Mouse (Mus musculus) adrenal gland, adult 2 months (tissue): ENCODE data around the gene Kdelr1. TPM values are rescaled to one million over a fixed set of nuclear protein-coding genes. Genes with fewer than 3 reads are reported as not detected.

ENCODE experiments used
- DNase-seq: peaks from one replicate; pipeline ENCODE4 v3.0.0; 2021
- polyA plus RNA-seq: library from polyadenylated mRNA; depleted of rRNA; stranded (reverse); fragments of >200 nt; gene quantifications from 2 replicates; pipeline ENCODE4 v1.2.3, GENCODE M21; 2012; rRNA removed
- total RNA-seq, 2 experiments: library from RNA; stranded (reverse); gene quantifications; 2 replicates each; pipeline ENCODE4 v1.2.3; 2021

Kdelr1 gene
- total and polyA plus RNA-seq, 3 experiments = 128 to 251 (median 147) TPM

DNA sequence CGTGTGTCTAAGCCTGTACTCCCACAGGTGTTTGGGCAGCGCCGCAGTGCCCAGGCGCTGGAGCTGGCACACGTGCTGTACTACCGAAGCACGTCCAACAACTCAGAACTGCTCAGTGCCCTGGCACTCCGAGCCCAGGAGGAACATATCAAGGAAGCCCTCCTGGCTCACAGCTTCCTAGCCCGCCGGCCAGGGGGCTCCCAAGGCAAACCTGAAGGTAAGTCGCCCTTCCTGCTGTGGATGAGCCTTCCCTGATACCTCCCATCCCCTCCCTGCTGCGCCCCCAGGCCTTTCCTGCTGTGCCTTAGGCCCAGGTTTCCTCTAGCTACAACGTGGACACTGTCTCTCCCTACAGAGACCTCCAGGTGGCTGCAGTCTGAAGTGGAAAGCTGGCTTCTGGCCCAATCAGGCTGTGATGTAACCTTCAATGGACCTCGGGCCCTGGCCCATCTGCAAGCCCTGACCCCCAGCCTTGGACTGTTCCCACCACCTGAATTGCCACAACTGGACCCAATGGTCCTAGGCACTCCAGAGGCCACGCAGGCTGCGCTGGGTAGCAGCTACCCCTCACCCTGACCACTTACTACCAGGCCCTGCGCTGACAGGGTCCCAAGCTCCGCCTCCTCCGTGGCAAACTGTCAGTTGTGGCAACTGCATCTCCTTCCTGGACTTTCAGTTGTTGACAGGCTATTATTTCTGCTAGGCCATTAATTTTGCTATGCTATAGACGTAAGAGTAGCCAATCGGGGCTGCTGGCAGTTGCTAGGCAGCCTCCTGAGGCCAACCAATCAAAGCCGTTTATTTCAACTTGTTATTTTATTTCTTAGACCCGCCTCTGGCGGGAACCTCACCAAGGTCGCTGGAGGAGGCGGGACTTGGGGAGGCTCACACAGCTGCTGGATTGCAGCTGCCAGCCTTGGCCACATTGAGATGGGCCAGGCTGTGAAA, 43.8 kb downstream of the Kdelr1 start:
- peak; percentile 93 for DNase-seq

DNA sequence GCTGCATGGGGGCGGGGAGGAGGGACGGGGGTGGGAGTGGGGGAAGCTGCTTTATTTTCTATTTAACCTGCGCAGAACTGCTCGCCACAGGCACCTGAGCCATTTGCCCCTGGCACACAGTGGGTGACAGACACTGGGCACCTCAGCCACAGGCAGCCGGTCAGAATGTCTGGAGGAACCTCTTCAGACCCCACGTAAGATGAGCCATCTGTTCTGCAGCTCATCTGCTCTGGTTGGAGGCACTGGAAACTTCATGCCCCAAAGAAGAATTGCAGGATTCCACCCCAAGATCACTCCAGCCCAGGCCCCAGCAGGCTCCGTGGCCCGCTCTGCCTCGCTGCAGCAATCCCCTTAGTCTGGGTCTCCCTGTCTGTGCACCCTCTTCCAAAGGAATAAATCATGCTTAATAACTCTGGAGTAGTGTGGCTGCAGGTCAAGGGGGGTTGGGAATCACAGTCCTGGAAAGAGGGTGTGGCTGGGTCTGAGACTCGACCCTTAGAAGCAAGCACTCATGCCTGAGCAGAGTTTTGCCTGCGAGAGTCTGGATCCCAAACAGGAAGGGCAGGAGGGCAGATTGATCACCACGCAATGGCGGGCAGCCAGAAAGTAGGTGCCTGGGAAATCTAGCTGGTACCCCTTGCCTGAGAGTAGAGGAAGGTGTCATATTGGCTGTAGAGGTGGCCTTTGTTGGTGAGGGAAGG, 44.6 kb downstream of the Kdelr1 start:
- peak; percentile 52 for DNase-seq

DNA sequence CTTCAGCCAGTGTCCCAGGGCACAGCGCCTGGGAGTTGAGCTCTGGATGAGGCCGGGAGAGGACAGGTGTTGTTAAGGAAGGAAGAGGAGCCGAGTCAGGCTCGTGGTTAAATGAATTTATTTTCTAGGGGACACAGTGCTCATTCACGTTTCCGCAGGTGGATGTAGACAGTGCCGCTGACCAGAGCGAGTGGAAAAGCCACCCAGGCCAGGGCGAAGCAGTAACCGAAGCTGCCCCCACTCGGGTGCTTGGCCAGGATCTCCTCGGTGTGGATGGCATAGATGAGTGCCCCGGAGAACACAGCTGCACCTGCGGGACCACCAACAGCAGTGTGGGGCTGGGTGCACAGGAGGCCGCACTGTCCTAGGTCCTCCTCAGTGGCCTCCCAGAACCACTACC, 45.4 kb downstream of the Kdelr1 start:
- DNase-seq = no peak

DNA sequence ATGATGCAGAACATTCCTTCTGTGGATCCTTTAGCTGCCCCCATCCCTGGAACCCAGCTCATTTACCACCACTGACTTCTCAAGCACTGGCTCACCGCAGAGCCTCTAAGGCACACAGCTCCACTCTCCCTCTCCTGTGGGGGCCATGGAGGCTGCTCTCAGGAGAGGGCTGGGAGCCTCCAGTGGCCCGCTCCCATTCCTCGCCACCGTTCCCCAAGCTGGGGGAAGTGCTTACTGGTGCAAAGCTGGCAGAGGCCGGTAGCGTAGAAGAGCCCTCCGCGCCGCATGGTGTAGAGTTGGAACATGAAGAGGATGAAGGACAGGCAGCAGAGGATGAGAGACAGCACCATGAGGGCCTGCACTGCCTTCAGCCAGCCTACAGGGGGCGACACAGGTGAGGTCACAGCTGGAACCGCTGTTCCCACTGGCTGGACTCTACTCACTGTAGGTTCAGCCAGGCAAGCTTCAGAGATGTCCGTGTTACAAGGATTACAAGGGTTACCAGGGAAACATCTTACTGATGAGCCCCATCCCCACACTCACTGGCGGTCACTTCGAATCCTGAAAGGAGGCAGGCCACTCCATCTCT, 46.6 kb downstream of the Kdelr1 start:
- DNase-seq = peak; percentile 35

DNA sequence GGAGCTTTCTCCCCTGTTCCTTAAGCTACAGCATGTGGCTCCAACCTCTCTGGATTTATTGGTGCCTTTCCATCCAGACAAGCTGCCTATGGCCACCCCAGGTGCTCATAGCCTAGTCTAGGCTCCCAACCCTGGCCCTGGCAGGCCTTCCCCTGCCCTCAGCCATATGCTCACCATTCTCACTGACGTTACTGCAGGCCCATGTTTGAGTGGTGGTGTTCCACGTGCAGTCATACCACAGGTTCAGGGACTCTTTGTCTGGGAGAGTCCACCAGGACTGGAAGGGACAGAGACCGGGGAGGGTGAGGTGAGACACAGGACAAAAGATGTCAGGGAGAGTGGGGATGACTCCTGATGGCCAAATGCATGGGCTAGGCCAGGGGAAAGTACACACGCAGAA, 47.2 kb downstream of the Kdelr1 start:
- peak; percentile 42 for DNase-seq

DNA sequence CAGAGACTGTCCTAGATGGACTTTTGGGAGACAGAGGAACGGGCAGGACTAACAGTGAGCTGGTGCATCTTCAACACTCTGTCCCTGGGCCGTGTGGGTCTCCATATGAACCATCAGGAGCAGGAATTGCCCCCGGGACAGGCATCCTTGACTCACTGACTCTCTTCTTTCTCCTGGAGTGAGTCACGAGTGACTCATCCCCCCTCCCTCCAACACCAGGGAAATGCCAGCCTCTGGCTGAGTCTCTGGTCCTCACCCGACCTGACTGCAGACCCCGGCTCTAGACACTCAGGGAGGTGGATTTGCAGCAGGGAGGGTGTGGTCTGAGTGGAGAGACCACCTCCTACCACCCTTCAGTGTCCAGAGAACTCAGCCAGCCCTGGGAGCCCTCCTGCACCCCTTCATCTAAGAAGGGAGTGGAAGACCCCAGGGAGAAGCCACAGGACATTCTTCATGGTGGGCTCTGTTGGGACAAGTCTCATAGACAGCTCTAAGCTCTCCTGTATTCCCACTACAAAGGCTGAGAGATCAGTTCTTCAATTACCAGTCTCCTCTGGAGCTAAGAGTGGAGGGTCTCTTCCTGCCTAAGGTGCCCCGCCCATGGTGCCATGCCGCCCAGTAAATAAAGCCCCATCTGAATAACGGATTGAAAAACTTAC, 48.1 kb downstream of the Kdelr1 start:
- peak; percentile 92 for DNase-seq

DNA sequence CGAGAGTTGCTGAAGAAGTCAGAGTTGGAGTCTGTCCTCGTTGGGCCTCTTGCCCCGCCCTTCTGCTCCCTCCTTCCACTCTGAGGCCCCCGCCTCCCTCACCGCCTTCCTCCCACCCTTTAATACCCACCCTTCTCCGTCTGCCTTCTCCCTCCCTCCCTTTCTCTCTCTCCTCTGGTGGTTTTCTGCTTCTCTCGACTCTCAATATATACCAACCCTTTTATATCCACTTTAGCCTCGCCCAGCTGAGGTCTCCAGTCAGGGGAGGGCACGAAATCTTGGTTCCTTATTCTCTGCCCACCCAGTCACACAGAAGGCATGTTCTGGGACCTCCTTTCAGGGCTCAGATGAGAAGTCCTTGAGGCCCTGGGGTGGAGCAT, 48.7 kb downstream of the Kdelr1 start, which contains the start of gene Emp3:
Gene Emp3, minus strand, starts transcription at position 163 of the 380 bp plus-strand sequence.
- peak; percentile 77 for DNase-seq

DNA sequence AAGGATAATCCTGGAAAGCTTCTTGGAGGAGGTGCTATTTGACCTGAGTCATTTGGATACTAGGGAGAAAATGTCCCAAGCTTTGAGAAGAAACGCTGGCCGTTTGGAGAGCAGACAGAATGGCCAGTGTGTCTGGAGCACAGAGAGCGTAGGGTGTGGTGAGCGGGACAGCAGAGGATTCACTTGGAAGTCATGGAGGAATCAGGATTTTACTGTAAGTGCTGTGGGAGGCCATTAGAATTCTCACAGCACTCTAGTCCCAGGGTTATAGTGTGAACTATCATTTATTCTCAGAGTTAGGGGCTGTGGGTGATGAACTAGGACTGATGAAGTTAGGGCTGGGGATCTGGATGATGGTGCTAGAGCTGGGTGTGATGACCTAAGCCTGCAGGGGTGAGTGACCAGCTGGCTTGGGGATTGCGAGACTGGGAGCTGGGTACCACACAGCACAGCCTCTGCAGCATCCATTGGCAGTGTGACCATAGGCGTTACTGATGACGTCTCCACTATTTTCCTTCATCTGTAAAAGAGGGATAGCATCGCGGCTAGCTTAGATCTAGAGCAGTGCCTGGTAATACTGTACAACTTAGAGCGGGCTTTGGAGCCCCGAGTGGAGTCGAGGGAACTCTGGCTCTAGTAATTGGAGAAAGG, 49.5 kb downstream of the Kdelr1 start:
- no peak for DNase-seq

DNA sequence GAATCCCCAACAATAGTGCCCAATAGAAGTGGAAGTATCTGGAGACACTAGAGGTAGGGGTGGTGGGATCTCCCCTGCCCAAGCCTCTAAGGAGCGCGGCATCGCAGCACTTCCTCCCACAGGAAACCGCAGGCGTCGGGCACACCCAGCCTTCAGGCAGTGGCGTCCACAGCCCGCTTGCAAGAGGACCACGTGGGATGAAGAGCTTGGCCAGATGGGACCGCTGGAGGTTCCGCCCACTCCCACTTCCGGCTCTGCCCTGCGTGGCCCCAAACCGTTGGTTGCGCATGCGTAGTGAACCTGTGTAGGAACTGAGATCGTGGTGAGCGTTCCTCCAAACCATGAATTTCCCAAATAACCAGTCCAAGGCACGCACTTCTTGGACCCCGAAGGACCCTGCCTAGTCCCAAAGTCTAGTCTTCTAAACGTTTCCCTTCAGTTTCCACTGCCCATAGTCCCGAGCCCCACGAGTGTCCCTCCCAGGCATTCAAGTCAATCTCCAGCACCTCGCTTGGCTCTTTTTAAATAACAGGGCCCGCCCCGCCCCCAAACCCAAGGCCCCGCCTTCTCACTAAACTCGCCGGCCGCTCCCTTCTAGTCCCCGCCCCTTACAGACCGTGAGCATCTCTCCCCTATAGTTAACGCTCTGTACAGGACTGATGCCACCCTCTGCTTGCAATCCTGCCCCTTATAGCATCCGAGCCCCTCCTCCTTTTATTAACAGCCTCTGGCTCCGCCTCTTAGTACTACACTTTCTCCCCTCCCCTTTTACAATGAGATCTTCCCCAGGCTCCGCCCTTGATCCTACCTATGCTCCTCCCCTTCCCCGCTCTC, 50.6 kb downstream of the Kdelr1 start:
- peak; percentile 96 for DNase-seq

DNA sequence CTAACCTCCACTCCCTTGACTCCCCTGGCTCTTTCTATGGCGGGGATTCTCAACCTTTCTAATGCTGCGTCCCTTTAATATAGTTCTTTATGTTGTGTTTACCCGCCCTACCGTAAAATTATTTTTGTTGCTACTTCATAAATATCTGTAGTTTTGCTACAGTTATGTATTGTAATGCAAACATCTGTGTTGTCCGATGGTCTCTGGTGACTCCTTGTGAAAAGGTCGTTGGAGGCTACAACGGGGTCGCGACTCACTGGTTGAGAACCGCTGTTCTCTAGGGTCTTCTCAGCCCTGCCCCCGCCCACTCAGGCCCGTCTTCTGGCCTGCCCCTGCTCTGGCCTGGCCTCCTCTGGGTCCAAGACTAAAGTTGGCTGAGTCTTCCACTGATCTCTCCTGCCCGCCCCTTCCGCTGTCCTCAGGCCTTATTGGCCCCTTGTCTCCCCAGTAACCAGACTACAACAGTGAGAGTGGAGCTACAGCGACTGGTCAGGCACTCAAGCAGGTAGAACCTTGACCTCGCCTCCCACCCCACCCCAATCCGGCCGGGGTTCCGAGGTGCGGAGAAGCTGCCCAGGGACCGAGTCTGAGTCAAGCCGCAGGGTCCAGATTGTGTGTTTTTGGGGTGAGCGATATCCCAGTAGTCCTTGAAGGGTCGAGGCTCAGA, 51.3 kb downstream of the Kdelr1 start, which contains the start of gene Ccdc114:
Gene Ccdc114, plus strand, starts transcription at position 311 of the 667 bp plus-strand sequence.
- DNase-seq = peak; percentile 90

DNA sequence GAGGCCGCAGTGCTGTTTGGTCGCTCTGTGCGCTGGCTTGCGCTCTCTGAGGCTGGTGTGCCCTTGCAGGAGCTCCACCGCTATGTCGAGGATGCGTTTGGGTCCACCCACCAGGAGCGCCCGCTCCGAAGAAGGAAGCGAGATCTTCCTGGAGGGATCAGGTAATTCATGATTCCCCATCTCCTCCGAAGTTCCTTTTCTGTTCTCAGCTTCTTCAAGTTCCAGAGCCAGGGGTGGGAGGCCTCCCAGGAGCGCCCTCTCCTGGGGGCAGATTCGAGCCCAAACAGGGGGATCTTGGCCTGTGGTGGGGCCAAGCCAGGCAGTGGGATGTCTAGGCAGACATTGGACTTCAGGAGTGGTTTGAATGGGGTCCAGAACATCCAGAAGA, 51.9 kb downstream of the Kdelr1 start:
- DNase-seq = peak; percentile 58

DNA sequence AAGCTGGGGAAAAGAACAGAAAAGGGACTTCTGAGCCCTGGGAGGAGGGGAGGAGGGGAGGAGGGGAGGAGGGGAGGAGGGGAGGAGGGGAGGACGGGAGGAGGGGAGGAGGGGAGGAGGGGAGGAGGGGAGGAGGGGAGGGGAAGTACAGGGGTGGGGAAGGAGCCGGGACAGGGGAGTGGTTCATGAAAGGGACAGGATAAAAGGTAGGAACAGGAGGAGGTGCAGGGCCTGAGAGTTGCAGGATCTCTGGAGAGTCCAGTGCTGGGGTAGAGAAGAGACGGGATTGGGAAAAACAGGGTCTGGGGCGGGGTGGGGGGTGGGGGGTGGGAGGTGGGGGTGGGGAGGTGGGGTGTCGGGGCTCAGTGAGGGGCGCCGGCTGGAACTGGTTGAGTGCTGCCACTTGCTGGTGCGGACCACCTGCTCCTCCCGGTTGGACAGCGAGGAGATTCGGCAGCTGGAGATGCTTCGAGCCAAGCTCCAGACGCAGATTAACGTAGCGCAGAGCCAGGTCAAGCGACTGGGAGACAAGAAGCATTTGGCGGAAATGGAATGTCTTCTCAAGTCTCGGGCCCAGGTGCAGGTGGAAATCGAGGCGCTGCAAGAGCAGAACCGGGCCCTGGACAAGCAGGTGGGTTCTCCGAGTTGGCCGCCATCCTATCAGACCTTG, 56.2 kb downstream of the Kdelr1 start:
- no peak for DNase-seq

DNA sequence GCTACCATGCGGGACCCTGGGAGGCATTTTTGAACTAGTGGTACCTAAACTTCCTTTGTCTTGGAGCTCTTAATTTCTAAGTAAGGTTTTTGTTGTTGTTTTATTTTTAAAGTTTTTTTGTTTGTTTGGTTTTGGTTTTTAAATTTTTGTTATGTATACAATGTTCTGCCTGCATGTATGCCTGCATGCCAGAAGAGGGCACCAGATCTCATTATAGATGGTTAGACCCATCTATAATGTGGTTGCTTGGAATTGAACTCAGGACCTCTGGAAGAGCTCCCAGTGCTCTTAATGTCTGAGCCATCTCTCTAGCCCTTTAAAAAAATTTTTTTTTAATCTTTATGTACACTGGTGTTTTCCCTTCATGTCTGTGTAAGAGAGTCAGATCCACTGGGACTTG, 57.1 kb downstream of the Kdelr1 start:
- no peak for DNase-seq

Other genes starting within 250 kb of the Kdelr1 start
- 10 to 100 TPM; 13.5 to 20.6 TPM for gene Rasip1, start 245.3 kb upstream of the Kdelr1 start, total RNA-seq
- 42.9 and 56.4 TPM in 2 replicates for gene Rasip1, start 245.3 kb upstream of the Kdelr1 start, polyA plus RNA-seq
- 1 to 10 TPM; 3.0 to 5.8 TPM for gene Mamstr, start 232.8 kb upstream of the Kdelr1 start, total RNA-seq
- gene Mamstr, start 232.8 kb upstream of the Kdelr1 start, polyA plus RNA-seq = 5.1 and 5.8 TPM in 2 replicates
- gene Fut2, start 206.4 kb upstream of the Kdelr1 start, total RNA-seq = under 1 TPM in 1 of 2 experiments, not detected in 1; 0.09 TPM
- gene Fut2, start 206.4 kb upstream of the Kdelr1 start, polyA plus RNA-seq = not detected in 2 replicates
- under 1 TPM in 1 of 2 experiments, not detected in 1; 0.31 TPM for gene Ntn5, start 188.8 kb upstream of the Kdelr1 start, total RNA-seq
- gene Ntn5, start 188.8 kb upstream of the Kdelr1 start, polyA plus RNA-seq = 0.40 and 0.86 TPM in 2 replicates
- gene Sec1, start 178.4 kb upstream of the Kdelr1 start, total RNA-seq = under 1 TPM; 0.29 to 0.41 TPM
- 0.57 and 0.58 TPM in 2 replicates for gene Sec1, start 178.4 kb upstream of the Kdelr1 start, polyA plus RNA-seq
- gene Car11, start 172.9 kb upstream of the Kdelr1 start, total RNA-seq = 10 to 100 TPM; 10.9 to 18.6 TPM
- 30.0 and 38.2 TPM in 2 replicates for gene Car11, start 172.9 kb upstream of the Kdelr1 start, polyA plus RNA-seq
- 100 to 1,000 TPM in 1 of 2 experiments, 10 to 100 TPM in 1; 54.3 to 225 TPM for gene Dbp, start 167.7 kb upstream of the Kdelr1 start, total RNA-seq
- 569 and 796 TPM in 2 replicates for gene Dbp, start 167.7 kb upstream of the Kdelr1 start, polyA plus RNA-seq
- 1,000 to 10,000 TPM in 1 of 2 experiments, 100 to 1,000 TPM in 1; 972 to 1,050 TPM for gene Rpl18, start 157.3 kb upstream of the Kdelr1 start, total RNA-seq
- gene Rpl18, start 157.3 kb upstream of the Kdelr1 start, polyA plus RNA-seq = 1,143 and 1,258 TPM in 2 replicates
- gene Sphk2, start 154.8 kb upstream of the Kdelr1 start, total RNA-seq = 10 to 100 TPM; 38.9 to 39.5 TPM
- gene Sphk2, start 154.8 kb upstream of the Kdelr1 start, polyA plus RNA-seq = 90.9 and 92.5 TPM in 2 replicates
- gene Fam83e, start 151.6 kb upstream of the Kdelr1 start, total RNA-seq = under 1 TPM; 0.72 to 0.86 TPM
- gene Fam83e, start 151.6 kb upstream of the Kdelr1 start, polyA plus RNA-seq = 0.86 and 2.0 TPM in 2 replicates
- gene Spaca4, start 147.0 kb upstream of the Kdelr1 start, total RNA-seq = not detected
- not detected in 2 replicates for gene Spaca4, start 147.0 kb upstream of the Kdelr1 start, polyA plus RNA-seq
- gene Lmtk3, start 89.0 kb upstream of the Kdelr1 start, total RNA-seq = 1 to 10 TPM; 6.2 to 8.6 TPM
- gene Lmtk3, start 89.0 kb upstream of the Kdelr1 start, polyA plus RNA-seq = 38.0 and 61.3 TPM in 2 replicates
- gene Sult2b1, start 88.1 kb upstream of the Kdelr1 start, total RNA-seq = 1 to 10 TPM in 1 of 2 experiments, under 1 TPM in 1; 0.49 to 2.0 TPM
- 1.6 and 2.9 TPM in 2 replicates for gene Sult2b1, start 88.1 kb upstream of the Kdelr1 start, polyA plus RNA-seq
- gene Cyth2, start 58.2 kb upstream of the Kdelr1 start, total RNA-seq = 100 to 1,000 TPM; 127 to 129 TPM
- gene Cyth2, start 58.2 kb upstream of the Kdelr1 start, polyA plus RNA-seq = 147 and 170 TPM in 2 replicates
- under 1 TPM in 1 of 2 experiments, not detected in 1; 0.20 TPM for gene Kcnj14, start 48.0 kb upstream of the Kdelr1 start, total RNA-seq
- 0.70 and 1.8 TPM in 2 replicates for gene Kcnj14, start 48.0 kb upstream of the Kdelr1 start, polyA plus RNA-seq
- 10 to 100 TPM; 26.9 to 30.1 TPM for gene Grwd1, start 41.8 kb upstream of the Kdelr1 start, total RNA-seq
- 22.1 and 27.4 TPM in 2 replicates for gene Grwd1, start 41.8 kb upstream of the Kdelr1 start, polyA plus RNA-seq
- gene Grin2d, start 5.6 kb downstream of the Kdelr1 start, total RNA-seq = under 1 TPM; 0.40 to 0.97 TPM
- 4.0 and 4.2 TPM in 2 replicates for gene Grin2d, start 5.6 kb downstream of the Kdelr1 start, polyA plus RNA-seq
- gene Syngr4, start 23.9 kb downstream of the Kdelr1 start, total RNA-seq = not detected
- gene Syngr4, start 23.9 kb downstream of the Kdelr1 start, polyA plus RNA-seq = 0.90 and 0.98 TPM in 2 replicates
- 10 to 100 TPM; 60.8 to 65.3 TPM for gene Tmem143, start 24.2 kb downstream of the Kdelr1 start, total RNA-seq
- gene Tmem143, start 24.2 kb downstream of the Kdelr1 start, polyA plus RNA-seq = 173 and 207 TPM in 2 replicates
- 100 to 1,000 TPM; 327 to 620 TPM for gene Emp3, start 48.6 kb downstream of the Kdelr1 start, total RNA-seq
- gene Emp3, start 48.6 kb downstream of the Kdelr1 start, polyA plus RNA-seq = 855 and 1,123 TPM in 2 replicates
- 10 to 100 TPM; 13.3 to 68.3 TPM for gene Ccdc114, start 51.3 kb downstream of the Kdelr1 start, total RNA-seq
- 19.2 and 23.9 TPM in 2 replicates for gene Ccdc114, start 51.3 kb downstream of the Kdelr1 start, polyA plus RNA-seq
- gene Abcc6, start 157.5 kb downstream of the Kdelr1 start, total RNA-seq = under 1 TPM; 0.14 to 0.66 TPM
- gene Abcc6, start 157.5 kb downstream of the Kdelr1 start, polyA plus RNA-seq = 0.19 and 0.30 TPM in 2 replicates
- 10 to 100 TPM; 58.7 to 65.3 TPM for gene Nomo1, start 160.9 kb downstream of the Kdelr1 start, total RNA-seq
- 25.1 and 34.3 TPM in 2 replicates for gene Nomo1, start 160.9 kb downstream of the Kdelr1 start, polyA plus RNA-seq
- gene Kcnj11, start 228.0 kb downstream of the Kdelr1 start, total RNA-seq = 1 to 10 TPM; 2.9 to 3.2 TPM
- 1.0 and 3.4 TPM in 2 replicates for gene Kcnj11, start 228.0 kb downstream of the Kdelr1 start, polyA plus RNA-seq